Mouse (Mus musculus) forebrain, embryonic 11.5 days (tissue): ENCODE measurements at regions not wholly inside any gene's neighbourhood (a gene's known extent, or its start where the extent isn't known, plus 50 kb on each side); places are given as distances from the start of the nearest gene placed in this dataset.

ENCODE experiments used
- ATAC-seq: fragments of 200-750 bp; cut with Nextera tagmentation; replicated peaks from 2 replicates; pipeline ENCODE4 v1.8.0; 2017; ENCODE audit warnings: moderate TSS enrichment; ENCODE audit not compliant: low FRiP score
- DNase-seq: peaks from one replicate; pipeline ENCODE4 v3.0.0-alpha.2; 2017; ENCODE audit warnings: low spot score
- H3K27ac ChIP-seq: fragments of 300-500 bp; sonication (generic); 2 replicates; pipeline ENCODE4 v1.5.1; 2014; ENCODE audit warnings: low read depth, low read length
- H3K27me3 ChIP-seq: fragments of 300-500 bp; sonication (generic); 2 replicates; pipeline ENCODE4 v1.6.1; 2014; ENCODE audit warnings: mild to moderate bottlenecking, low read length, mixed read lengths; ENCODE audit not compliant: control insufficient read depth, insufficient read depth
- H3K36me3 ChIP-seq: fragments of 300-500 bp; sonication (generic); 2 replicates; pipeline ENCODE4 v1.6.1; 2014; ENCODE audit warnings: mild to moderate bottlenecking, low read length, moderate library complexity, mixed read lengths; ENCODE audit not compliant: control insufficient read depth, insufficient read depth
- H3K4me1 ChIP-seq: fragments of 300-500 bp; sonication (generic); replicated peaks from 2 replicates; pipeline ENCODE4 v1.6.1; 2014; ENCODE audit warnings: low read length, mixed read lengths; ENCODE audit not compliant: control insufficient read depth, insufficient read depth
- H3K4me2 ChIP-seq: fragments of 300-500 bp; sonication (generic); 2 replicates; pipeline ENCODE4 v1.6.1; 2014; ENCODE audit warnings: low read depth, mild to moderate bottlenecking, low read length, moderate library complexity, mixed read lengths; ENCODE audit not compliant: severe bottlenecking
- H3K4me3 ChIP-seq: fragments of 300-500 bp; sonication (generic); 2 replicates; pipeline ENCODE4 v1.5.1; 2014; ENCODE audit warnings: low read depth, low read length
- H3K9ac ChIP-seq: fragments of 300-500 bp; sonication (generic); 2 replicates; pipeline ENCODE4 v1.6.1; 2014; ENCODE audit warnings: low read length
- H3K9me3 ChIP-seq: fragments of 300-500 bp; sonication (generic); 2 replicates; pipeline ENCODE4 v1.6.1; 2016; ENCODE audit warnings: low read length, mixed read lengths; ENCODE audit not compliant: control insufficient read depth
- WGBS: fragments of 180-500 bp; shearing (Covaris S2); extraction: QIAGEN DNeasy Blood & Tissue Kit; methylation state at CpG from one replicate; pipeline ENCODE4 v1.1.7; 2014; 5-methylcytosine and 5-hydroxymethylcytosine counted together

DNA sequence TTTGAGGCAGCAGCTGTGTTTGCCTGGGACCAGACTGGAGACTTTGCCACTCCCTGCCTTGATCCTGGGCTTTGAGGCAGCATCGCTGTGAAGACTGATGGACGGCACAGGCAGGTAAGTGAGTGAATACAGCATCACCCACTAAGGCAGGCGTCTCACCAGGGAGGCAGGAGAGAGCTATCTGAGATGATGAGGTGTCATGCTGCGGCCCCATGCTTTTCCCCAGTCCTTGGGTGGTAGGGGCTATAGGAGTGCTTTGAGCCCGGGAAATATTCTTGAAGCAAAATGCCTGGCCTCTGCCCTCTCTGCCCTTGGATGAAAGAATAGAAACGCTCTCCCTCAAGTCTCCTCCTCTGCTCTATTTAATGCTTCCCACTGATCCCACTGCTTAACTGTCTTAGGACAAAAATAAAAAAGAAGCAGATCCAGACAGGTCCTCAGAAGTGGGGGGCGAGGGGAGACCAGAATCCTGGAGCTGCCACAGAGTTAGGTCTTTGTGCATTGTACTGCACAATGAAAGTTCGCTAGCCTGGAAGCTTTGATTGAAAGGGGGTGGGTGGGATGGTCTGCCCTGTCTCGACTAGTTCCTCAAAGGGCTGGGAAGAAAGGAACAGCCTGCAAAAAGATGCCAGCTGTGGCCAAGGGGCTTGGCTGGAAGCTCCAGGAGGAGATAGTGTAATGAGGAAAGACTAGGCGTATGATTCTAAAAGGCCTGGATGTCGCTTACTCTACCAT is 117.4 kb upstream of the Cdh5 start:
- no peaks in the 10 kb centered on the region for H3K4me1 ChIP-seq
- no peak overlapping the region for H3K4me2 ChIP-seq
- no peaks in the 10 kb centered on the region for H3K36me3 ChIP-seq
- H3K27me3 ChIP-seq = no peaks in the 10 kb centered on the region
- H3K4me3 ChIP-seq = no peak overlapping the region
- WGBS = 43% methylated on average over 11 of the region's 11 CpGs
- H3K9ac ChIP-seq = no peak overlapping the region
- H3K9me3 ChIP-seq = no peaks in the 10 kb centered on the region
- ATAC-seq (0 out of 2 replicates have a peak, but pooled peaks have one; percentile 33), DNase-seq (no peak)
- no peak overlapping the region for H3K27ac ChIP-seq

DNA sequence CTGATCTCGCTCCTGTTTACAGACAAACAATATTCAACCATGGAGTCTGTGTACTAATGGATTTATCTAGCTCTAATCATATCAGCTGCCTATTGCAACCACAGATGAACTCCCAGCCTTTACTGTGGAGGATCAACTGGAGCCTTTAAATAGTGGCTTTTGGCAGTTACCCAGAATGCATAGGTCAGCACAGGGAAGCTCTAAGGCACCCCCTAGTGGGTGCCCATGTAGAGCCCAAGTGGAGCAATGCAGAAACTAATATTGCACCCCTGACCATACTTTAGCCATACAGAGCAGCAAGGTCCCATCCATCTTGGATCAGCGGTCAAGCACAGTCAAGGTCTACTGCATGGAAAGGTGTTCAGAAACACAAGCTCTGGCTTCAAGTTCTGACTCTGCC is 115.8 kb upstream of the Cdh5 start:
- no peaks in the 10 kb centered on the region for H3K4me1 ChIP-seq
- ATAC-seq = no peak
- H3K27ac ChIP-seq = no peak overlapping the region
- H3K36me3 ChIP-seq = no peaks in the 10 kb centered on the region
- DNase-seq = peak; percentile 27
- H3K4me3 ChIP-seq = no peak overlapping the region
- H3K27me3 ChIP-seq = no peaks in the 10 kb centered on the region
- no peaks in the 10 kb centered on the region for H3K9me3 ChIP-seq
- 94% methylated on average over 2 of the region's 2 CpGs for WGBS
- H3K4me2 ChIP-seq = no peak overlapping the region
- H3K9ac ChIP-seq = no peak overlapping the region

DNA sequence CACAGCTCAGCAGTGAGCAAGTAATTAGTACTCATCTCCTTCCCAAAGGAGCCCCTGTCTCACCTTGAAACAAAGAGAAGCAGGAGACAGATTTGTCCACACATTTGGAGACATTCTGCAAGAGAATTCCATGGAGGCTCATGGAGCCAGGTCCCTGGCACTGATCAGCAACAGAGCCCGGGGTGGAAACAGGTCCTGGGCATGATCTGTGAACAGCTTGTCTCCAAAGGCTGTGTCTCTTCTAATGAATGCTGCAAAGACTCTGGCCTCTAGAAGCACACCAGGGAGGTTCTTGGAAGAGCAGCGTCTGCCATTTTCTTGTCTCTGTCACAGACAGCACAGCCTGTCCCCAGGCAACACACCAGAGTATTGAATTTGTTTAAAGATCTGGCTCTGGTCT is 107.5 kb upstream of the Cdh5 start:
- Histone ChIP-seq H3K9ac (no peak overlapping the region), H3K4me3 (no peak overlapping the region), H3K9me3 (no peaks in the 10 kb centered on the region), H3K4me1 (no peaks in the 10 kb centered on the region), H3K36me3 (no peaks in the 10 kb centered on the region), H3K27ac (no peak overlapping the region), H3K27me3 (no peaks in the 10 kb centered on the region), H3K4me2 (no peak overlapping the region)
- WGBS = 94% methylated on average over 2 of the region's 2 CpGs
- DNase-seq (no peak), ATAC-seq (no peak)

DNA sequence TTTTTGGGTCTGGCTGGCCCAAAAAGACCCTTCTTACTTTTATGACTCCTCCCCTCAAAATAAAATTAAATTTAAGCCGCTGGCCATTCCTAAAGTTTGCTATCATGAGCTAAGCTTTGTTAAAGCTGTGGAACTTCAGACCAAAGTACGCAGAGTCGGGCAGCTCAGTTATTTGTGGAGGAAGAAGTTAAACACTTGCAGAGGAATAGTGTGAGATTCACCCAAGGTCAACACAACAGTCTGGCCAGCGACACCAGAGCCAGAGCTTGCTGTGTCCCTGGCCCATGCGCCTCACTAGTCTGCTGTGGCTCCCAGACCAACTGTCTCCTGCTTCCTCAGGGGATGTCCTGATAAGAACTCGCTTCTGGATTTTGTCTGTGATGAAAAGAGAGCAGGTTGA is 103.3 kb upstream of the Cdh5 start:
- Histone ChIP-seq H3K9me3 (no peaks in the 10 kb centered on the region), H3K4me3 (no peak overlapping the region), H3K27me3 (no peaks in the 10 kb centered on the region), H3K9ac (no peak overlapping the region), H3K27ac (no peak overlapping the region), H3K36me3 (no peaks in the 10 kb centered on the region), H3K4me1 (no peaks in the 10 kb centered on the region), H3K4me2 (no peak overlapping the region)
- no peak for DNase-seq
- 86% methylated on average over 6 of the region's 6 CpGs for WGBS
- no peak for ATAC-seq

DNA sequence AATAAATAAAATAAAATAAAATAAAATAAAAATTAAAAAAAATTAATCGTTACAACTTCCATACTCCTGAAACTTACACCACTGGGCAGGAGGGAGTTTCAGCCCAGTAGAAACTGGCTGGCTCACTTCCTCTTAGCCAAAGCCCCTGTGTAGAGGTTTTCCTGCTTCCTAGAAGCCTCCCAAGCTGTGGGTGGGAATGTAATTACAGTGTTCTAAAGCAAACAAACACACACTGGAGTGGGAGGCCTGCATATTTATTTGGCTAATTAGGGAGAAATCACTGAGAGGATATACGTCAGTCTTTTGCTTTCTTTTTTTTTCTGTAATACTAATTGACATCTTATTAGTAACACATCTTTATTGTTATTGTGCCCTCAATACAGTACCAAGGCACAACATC is 94.2 kb upstream of the Cdh5 start:
- DNase-seq (no peak), ATAC-seq (0 out of 2 replicates have a peak, but pooled peaks have one; percentile 36)
- Histone ChIP-seq H3K4me2 (no peak overlapping the region), H3K9ac (no peak overlapping the region), H3K9me3 (no peaks in the 10 kb centered on the region), H3K4me1 (no peaks in the 10 kb centered on the region), H3K36me3 (no peaks in the 10 kb centered on the region), H3K27ac (no peak overlapping the region), H3K4me3 (no peak overlapping the region), H3K27me3 (no peaks in the 10 kb centered on the region)
- WGBS = 65% methylated on average over 2 of the region's 2 CpGs

DNA sequence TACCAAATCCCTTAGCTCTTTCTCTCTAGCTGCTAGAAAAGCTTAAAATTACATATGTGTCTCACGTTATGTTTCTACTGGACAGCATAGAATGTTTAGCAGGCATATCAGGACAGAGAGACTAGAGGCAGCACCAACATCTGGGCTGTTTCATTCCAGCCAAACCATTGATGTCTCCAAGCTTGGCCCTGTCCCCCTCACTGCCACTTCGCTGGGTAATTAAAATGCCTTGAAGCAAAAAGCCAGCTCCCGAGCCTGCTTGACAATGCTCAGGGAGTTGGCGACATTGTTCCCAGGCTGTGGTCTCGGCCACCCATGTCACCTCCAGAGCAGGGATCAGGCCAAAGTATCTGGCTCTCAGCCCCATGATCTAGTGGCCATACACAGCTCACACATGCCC is 92.7 kb upstream of the Cdh5 start:
- no peaks in the 10 kb centered on the region for H3K9me3 ChIP-seq
- H3K27ac ChIP-seq = no peak overlapping the region
- no peak overlapping the region for H3K4me3 ChIP-seq
- H3K36me3 ChIP-seq = no peaks in the 10 kb centered on the region
- no peaks in the 10 kb centered on the region for H3K27me3 ChIP-seq
- WGBS = 52% methylated on average over 5 of the region's 5 CpGs
- no peak overlapping the region for H3K4me2 ChIP-seq
- no peaks in the 10 kb centered on the region for H3K4me1 ChIP-seq
- DNase-seq = no peak
- no peak for ATAC-seq
- no peak overlapping the region for H3K9ac ChIP-seq

DNA sequence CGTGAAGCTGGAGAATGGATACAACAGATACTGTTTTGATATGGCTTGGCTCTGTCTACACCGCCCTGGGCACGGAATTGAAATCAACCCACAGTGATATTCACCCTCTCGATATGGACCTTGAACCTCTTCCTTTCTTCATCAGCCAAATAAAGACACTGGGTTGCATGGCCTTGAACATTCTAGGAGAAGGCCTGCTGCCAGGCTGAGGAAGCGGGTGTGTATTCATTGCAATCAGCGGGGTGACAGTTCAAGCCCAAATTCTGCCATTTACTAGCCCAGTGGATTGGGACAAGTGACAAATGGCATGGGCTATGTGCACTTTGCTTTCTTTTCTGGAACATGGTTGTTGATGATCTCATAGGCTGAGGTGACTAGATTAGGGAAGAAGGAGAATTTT is 92.1 kb upstream of the Cdh5 start:
- ATAC-seq (no peak), DNase-seq (no peak)
- Histone ChIP-seq H3K27me3 (no peaks in the 10 kb centered on the region), H3K9ac (no peak overlapping the region), H3K36me3 (no peaks in the 10 kb centered on the region), H3K4me1 (no peaks in the 10 kb centered on the region), H3K4me3 (no peak overlapping the region), H3K9me3 (no peaks in the 10 kb centered on the region), H3K4me2 (no peak overlapping the region), H3K27ac (no peak overlapping the region)
- WGBS = 94% methylated on average over 6 of the region's 6 CpGs

DNA sequence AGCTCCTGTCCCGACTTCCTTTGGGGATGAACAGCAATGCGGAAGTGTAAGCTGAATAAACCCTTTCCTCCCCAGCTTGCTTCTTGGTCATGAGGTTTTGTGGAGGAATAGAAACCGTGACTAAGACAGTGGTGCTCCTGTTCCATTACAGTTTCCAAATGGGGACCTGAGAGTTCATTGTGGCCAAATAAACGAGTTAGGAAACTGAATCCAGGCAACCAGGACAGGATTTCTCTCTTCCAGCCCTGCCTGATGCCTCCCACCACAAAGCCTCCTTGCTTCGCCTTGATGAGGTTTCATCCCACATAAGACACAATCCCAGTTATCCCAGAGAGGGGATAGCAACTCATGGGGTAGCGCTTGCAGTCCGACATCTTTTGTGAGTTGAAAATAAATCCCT is 79.2 kb upstream of the Cdh5 start:
- Histone ChIP-seq H3K9me3 (no peaks in the 10 kb centered on the region), H3K36me3 (no peaks in the 10 kb centered on the region), H3K27me3 (no peaks in the 10 kb centered on the region), H3K4me2 (no peak overlapping the region), H3K4me1 (no peaks in the 10 kb centered on the region), H3K4me3 (no peak overlapping the region), H3K9ac (no peak overlapping the region), H3K27ac (no peak overlapping the region)
- DNase-seq (no peak), ATAC-seq (no peak)
- WGBS = 87% methylated on average over 7 of the region's 7 CpGs
